Mouse (Mus musculus): ENCODE data around the gene Pdcd6ip.

DNA sequence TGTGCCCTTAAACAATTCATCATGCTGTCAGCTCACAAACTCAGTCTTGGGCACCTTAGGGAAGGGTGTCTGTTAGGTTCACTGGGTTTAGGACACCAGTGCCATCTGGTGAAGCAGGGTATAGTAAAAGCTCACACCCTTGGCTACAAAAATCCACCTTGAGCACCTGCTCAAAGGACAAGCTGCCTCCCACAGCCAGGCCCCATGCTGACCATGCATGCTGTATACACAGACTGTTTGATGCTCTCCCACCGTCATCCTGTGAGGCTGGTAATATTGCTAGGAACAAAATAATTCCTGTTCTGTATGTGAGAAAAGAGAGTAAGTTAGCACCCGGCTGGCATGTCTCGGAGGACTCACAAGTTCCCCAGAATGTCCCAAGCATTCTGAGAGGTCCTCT is 64.0 kb downstream of the Pdcd6ip start:
- TF ChIP-seq CTCF (IDR thresholded peaks at IDR 0.05; ENCODE audit: insufficient read depth, low read depth, low read length) (no peak), POLR2A (IDR thresholded peaks at IDR 0.05; ENCODE audit: insufficient read depth, low read depth, low read length) (no peak)

Data from olfactory bulb, adult 2 months (tissue).